Mouse (Mus musculus) liver, embryonic 11.5 days (tissue): ENCODE results near the gene Chchd6. TPM values are rescaled to one million over a fixed set of nuclear protein-coding genes. Genes with fewer than 3 reads are reported as not detected.
A peak's percentile ranks its signal among the peaks of the same experiment; 100 is the strongest.

Experiments
- ATAC-seq: fragments of 200-750 bp; cut with Nextera tagmentation; replicated peaks from 2 replicates; pipeline ENCODE4 v1.8.0; 2017; ENCODE audit warnings: moderate number of reproducible peaks, mild to moderate bottlenecking, moderate TSS enrichment, moderate library complexity; ENCODE audit not compliant: low FRiP score
- DNase-seq: peaks from one replicate; pipeline ENCODE4 v3.0.0-alpha.2; 2017; ENCODE audit warnings: low spot score
- H3K27ac ChIP-seq: fragments of 300-500 bp; sonication (generic); 2 replicates; pipeline ENCODE4 v1.5.1; 2014; ENCODE audit warnings: mild to moderate bottlenecking, low read depth, low read length, control low read depth
- H3K27me3 ChIP-seq: fragments of 300-500 bp; sonication (generic); replicated peaks from 2 replicates; pipeline ENCODE4 v1.6.1; 2014; ENCODE audit warnings: low read length, mixed read lengths; ENCODE audit not compliant: control insufficient read depth, insufficient read depth
- H3K36me3 ChIP-seq: fragments of 300-500 bp; sonication (generic); 2 replicates; pipeline ENCODE4 v1.6.1; 2014; ENCODE audit warnings: mild to moderate bottlenecking, low read length, moderate library complexity, mixed read lengths; ENCODE audit not compliant: control insufficient read depth, insufficient read depth
- H3K4me1 ChIP-seq: fragments of 300-500 bp; sonication (generic); replicated peaks from 2 replicates; pipeline ENCODE4 v1.6.1; 2014; ENCODE audit warnings: low read length, mixed read lengths; ENCODE audit not compliant: control insufficient read depth, insufficient read depth
- H3K4me2 ChIP-seq: fragments of 300-500 bp; sonication (generic); 2 replicates; pipeline ENCODE4 v1.6.1; 2014; ENCODE audit warnings: mild to moderate bottlenecking, control low read depth, moderate library complexity
- H3K4me3 ChIP-seq: fragments of 300-500 bp; sonication (generic); 2 replicates; pipeline ENCODE4 v1.5.1; 2014; ENCODE audit warnings: low read depth, low read length, control low read depth
- H3K9ac ChIP-seq: fragments of 300-500 bp; sonication (generic); 2 replicates; pipeline ENCODE4 v1.6.1; 2014; ENCODE audit warnings: low read depth, low read length, control low read depth
- H3K9me3 ChIP-seq: fragments of 300-500 bp; sonication (generic); 2 replicates; pipeline ENCODE4 v1.6.1; 2016; ENCODE audit warnings: low read length, inconsistent platforms, mixed read lengths; ENCODE audit not compliant: control insufficient read depth
- WGBS: fragments of 180-500 bp; shearing (Covaris S2); extraction: QIAGEN DNeasy Blood & Tissue Kit; methylation state at CpG from one replicate; pipeline ENCODE4 v1.1.7; 2014; 5-methylcytosine and 5-hydroxymethylcytosine counted together
- polyA plus RNA-seq: library from polyadenylated mRNA; unstranded; fragments of >200 nt; fragmentation: Nextera tagmentation; extraction: Ambion mirVana; gene quantifications from 2 replicates; pipeline ENCODE4 v1.2.1, GENCODE M21; 2014

Chchd6 gene
- polyA plus RNA-seq, 1 experiment from 2014 or later = 43.2 TPM

DNA sequence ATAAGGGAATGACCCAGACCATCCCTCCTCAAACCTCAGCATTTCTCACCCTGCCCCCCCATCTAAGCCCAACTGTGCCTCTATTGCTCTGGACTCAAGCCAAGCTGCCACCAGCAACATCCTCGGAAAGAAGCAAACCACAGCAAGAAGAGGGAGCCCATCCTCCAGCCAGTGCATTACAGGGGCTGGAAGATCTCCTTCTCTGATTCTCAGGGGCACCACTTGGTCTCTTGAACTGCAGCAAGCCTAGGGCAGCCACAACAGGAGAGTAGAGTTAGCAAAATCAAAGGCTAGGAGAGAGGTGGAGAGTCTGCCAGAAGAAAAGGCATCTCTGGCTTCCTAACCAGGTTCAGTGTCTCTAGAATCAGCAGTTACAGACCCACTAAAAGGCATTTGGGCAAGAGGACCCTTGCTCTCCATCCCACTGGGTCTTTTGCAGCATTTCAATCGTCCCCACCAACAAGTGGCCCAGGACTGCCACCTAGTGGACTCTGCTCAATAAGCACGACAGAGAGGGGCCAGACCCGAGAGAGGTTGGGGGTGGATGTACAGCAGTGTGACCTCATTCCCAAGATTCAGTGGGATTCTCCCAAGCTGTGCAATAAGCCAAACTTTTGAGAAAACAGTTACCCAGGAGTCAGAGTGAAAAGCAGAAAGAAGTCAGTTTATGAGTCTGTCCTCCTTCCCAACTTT lies 42.3 kb downstream of the Chchd6 start:
- H3K4me3 ChIP-seq = no peak overlapping the region
- ATAC-seq (peak; percentile 63; the same call in 1 of the 2 replicates), DNase-seq (peak; percentile 61)
- 14% methylated on average over 4 of the region's 4 CpGs for WGBS
- no peak overlapping the region for H3K4me2 ChIP-seq
- H3K36me3 ChIP-seq = no peaks in the 10 kb centered on the region
- no peak overlapping the region for H3K27ac ChIP-seq
- no peaks in the 10 kb centered on the region for H3K27me3 ChIP-seq
- no peaks in the 10 kb centered on the region for H3K4me1 ChIP-seq
- no peaks in the 10 kb centered on the region for H3K9me3 ChIP-seq
- H3K9ac ChIP-seq = no peak overlapping the region

DNA sequence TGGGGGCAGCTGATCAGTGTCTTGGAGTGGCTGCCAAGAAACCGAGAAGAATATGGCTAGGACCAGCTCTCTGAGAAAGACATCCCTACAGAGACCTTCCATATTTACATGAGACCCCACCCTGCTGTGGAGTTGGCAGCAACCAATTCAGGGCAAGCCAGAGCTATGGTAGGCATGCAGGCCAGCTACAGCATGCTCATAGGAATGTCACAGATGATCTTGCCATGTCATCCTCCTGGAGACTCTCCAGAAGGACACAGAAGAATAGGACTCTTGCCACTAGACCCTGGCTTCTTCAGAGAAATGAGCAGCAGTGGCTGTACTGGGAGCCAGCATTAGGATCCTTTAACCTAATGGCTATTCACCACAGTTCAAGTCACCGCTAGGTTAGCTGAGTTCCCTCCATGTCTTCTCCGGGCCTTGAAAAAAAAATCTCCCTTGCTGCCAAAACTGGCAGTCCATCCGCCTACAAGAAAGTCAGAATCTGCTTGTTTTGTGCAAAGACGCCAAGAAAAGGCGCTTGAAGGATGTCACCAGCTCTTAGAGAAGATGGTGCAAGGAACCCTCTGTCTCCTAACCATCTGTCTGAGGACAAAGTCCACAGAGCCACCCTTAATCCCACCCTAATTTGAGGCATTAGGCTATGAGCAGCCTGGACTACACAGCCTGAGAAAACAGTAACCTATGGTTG lies 43.0 kb downstream of the Chchd6 start:
- no peak for ATAC-seq
- Histone ChIP-seq H3K27ac (no peak overlapping the region), H3K4me3 (no peak overlapping the region), H3K27me3 (no peaks in the 10 kb centered on the region), H3K36me3 (no peaks in the 10 kb centered on the region), H3K4me2 (no peak overlapping the region), H3K9ac (no peak overlapping the region), H3K9me3 (no peaks in the 10 kb centered on the region), H3K4me1 (no peaks in the 10 kb centered on the region)
- no peak for DNase-seq
- 78% methylated on average over 6 of the region's 6 CpGs for WGBS

DNA sequence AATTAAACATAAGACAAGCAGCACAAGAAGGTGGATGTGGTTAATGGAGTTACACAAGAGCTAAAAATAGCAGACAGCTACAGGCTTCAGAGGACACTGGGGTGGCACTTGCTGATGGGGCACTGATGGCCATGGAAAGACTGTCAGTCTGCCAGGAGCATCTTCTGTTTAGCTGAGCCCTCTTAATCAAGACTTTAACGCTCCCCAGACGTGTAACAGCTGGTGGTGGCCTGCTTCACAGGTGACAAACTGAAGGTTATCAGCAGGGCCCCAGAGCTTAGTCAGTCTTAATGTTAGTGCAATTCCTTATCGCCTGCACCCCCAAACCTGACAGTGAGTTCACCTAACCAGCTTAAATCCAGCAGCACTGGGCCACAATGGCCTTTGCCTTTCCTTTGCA lies 46.3 kb downstream of the Chchd6 start:
- Histone ChIP-seq H3K9ac (no peak overlapping the region), H3K4me3 (no peak overlapping the region), H3K27me3 (no peaks in the 10 kb centered on the region), H3K4me2 (no peak overlapping the region), H3K9me3 (no peaks in the 10 kb centered on the region), H3K36me3 (no peaks in the 10 kb centered on the region), H3K27ac (no peak overlapping the region), H3K4me1 (no peaks in the 10 kb centered on the region)
- DNase-seq (no peak), ATAC-seq (no peak)
- 54% methylated on average over 3 of the region's 3 CpGs for WGBS

DNA sequence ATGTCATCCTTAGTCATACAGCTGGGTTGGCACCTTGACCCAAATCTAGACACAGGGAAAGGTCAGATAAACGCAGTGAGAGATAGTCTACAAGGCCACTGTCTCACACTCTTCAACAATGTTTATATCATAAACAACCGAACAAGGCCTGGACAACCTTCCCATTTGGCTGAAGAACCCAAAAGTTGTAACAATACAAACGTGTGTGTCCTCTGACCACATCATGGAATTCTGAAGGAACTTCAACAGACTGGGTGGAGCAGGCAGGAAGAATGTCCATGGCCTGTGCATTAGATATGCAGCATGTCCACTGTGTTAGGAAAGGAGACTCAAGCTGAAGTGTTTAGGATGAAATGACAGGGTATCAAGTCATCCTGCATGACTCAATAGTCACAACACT lies 47.5 kb downstream of the Chchd6 start:
- DNase-seq (no peak), ATAC-seq (no peak)
- no peaks in the 10 kb centered on the region for H3K4me1 ChIP-seq
- H3K9me3 ChIP-seq = no peaks in the 10 kb centered on the region
- WGBS = 73% methylated on average over 3 of the region's 3 CpGs
- no peak overlapping the region for H3K27ac ChIP-seq
- H3K4me2 ChIP-seq = no peak overlapping the region
- no peak overlapping the region for H3K4me3 ChIP-seq
- H3K36me3 ChIP-seq = no peaks in the 10 kb centered on the region
- H3K9ac ChIP-seq = no peak overlapping the region
- no peaks in the 10 kb centered on the region for H3K27me3 ChIP-seq

DNA sequence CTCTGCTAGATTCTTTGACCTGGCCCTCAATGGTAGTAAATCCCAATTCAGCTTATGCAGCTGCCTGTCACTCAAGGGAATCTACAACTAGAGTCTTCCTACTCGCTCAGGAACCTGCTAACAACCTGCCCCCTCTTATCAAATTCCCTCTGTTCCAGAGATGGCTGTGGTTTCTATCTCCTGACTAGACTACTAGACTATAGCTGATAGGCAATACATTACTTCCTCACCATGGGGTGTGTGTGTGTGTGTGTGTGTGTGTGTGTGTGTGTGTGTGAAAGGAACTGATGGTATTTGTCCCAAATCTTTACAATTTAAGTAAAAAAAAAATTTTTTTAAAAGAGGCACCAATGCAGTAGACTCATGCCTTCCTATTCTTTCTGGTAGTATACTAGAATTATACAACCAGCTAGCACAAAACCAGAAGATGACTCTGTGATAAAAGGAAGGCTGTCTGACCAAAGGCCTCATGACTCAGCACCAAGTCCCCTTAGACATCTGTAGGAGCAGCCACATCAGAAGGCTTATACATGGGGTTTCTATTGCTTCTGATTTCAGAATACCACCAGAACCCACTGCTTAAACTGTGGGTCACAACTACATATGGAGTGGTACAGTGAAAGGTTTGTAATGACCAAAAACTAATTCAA lies 57.2 kb downstream of the Chchd6 start:
- Histone ChIP-seq H3K4me1 (peaks cover 4% of the 10 kb centered on the region; the same call in 1 of the 2 replicates), H3K4me3 (no peak overlapping the region), H3K27me3 (no peaks in the 10 kb centered on the region), H3K9me3 (no peaks in the 10 kb centered on the region), H3K27ac (no peak overlapping the region), H3K4me2 (no peak overlapping the region), H3K9ac (no peak overlapping the region), H3K36me3 (no peaks in the 10 kb centered on the region)
- ATAC-seq = peak; percentile 79
- 39% methylated on average over 1 of the region's 1 CpGs for WGBS
- peak; percentile 28 for DNase-seq

DNA sequence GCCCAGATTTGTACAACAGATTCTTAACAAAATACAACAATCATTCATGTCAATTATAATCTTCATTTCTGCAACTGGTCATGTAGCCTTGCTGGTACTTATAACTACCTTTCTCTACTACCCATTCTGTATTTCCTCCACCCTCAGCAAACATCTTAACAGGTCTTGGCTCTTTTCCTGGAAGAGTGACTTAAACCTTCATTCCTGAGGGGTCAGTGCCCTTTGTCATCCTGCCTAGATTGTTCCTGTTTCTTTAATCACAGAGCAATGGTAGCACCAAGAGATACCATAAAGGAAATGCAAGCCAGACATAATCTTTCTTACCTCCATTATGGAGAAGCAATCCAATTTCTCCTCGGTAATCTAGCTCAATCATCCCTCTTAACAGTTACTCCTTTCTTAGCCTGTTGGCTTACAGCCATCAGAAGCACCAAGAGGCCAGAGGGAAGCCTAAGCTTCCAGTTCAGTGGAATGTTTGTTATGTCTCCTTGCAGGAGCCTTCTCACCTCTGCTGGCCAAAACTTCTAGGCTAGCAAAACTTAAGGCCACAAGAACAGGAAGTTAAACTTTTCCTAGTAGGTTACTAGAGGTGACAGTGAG lies 59.7 kb downstream of the Chchd6 start:
- WGBS = 61% methylated on average over 1 of the region's 1 CpGs
- Histone ChIP-seq H3K36me3 (no peaks in the 10 kb centered on the region), H3K4me3 (no peak overlapping the region), H3K4me2 (no peak overlapping the region), H3K9me3 (no peaks in the 10 kb centered on the region), H3K27ac (no peak overlapping the region), H3K9ac (no peak overlapping the region), H3K27me3 (no peaks in the 10 kb centered on the region), H3K4me1 (peaks cover 4% of the 10 kb centered on the region; the same call in 1 of the 2 replicates)
- ATAC-seq (no peak), DNase-seq (no peak)

DNA sequence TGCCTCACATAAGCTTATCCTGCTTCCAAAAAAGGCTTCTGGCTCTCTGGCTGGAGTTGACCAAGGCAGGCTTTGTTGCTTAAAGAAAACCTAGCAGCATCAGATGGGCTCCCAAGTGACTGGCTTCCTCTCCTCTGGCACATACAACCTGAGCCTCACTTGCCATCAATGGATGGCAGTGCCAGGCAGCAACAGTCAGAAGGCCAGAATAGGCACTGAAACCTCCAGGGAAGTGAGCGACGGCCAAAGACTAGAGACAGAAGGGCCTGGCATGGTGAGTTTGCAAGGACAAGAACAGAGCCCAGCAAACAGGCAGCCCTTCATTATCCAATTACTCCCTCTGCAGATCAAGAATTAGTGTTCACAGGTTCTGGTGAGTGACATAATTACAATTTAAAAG lies 70.7 kb downstream of the Chchd6 start:
- 94% methylated on average over 2 of the region's 2 CpGs for WGBS
- no peaks in the 10 kb centered on the region for H3K36me3 ChIP-seq
- H3K4me2 ChIP-seq = no peak overlapping the region
- H3K9ac ChIP-seq = no peak overlapping the region
- ATAC-seq = no peak
- no peaks in the 10 kb centered on the region for H3K4me1 ChIP-seq
- no peaks in the 10 kb centered on the region for H3K9me3 ChIP-seq
- DNase-seq = no peak
- H3K27ac ChIP-seq = no peak overlapping the region
- H3K27me3 ChIP-seq = no peaks in the 10 kb centered on the region
- H3K4me3 ChIP-seq = no peak overlapping the region

DNA sequence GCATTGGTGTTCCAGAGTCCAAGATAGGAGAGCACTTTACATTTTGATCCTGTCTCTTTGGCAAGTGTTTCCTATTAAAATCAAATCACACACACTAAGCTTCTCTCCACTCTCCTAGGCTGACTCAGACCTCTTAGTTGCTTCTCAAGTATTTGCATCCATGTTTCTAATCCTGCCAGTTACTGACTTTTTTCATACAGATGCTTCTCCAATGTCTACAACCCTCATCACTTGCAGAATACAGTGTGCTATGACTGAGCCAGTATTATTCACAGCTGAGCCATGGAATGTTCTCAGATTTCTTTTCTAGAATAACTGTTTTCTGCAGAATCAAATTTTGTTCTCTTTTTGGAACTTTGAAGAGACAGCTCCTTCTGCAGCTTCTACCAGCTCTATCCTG lies 85.3 kb downstream of the Chchd6 start:
- ATAC-seq (no peak), DNase-seq (no peak)
- Histone ChIP-seq H3K4me1 (no peaks in the 10 kb centered on the region), H3K9me3 (no peaks in the 10 kb centered on the region), H3K4me2 (no peak overlapping the region), H3K27me3 (no peaks in the 10 kb centered on the region), H3K4me3 (no peak overlapping the region), H3K9ac (no peak overlapping the region), H3K27ac (no peak overlapping the region), H3K36me3 (no peaks in the 10 kb centered on the region)
